Mouse (Mus musculus) limb, embryonic 13.5 days (tissue): ENCODE measurements around the gene Dvl1. TPM values are rescaled to one million over a fixed set of nuclear protein-coding genes. Genes with fewer than 3 reads are reported as not detected.

ENCODE experiments used
- ATAC-seq: fragments of 200-750 bp; cut with Nextera tagmentation; 2 replicates; pipeline ENCODE4 v1.8.0; 2017; ENCODE audit warnings: low read depth, moderate number of reproducible peaks, moderate TSS enrichment; ENCODE audit not compliant: low FRiP score
- H3K27ac ChIP-seq: fragments of 300-500 bp; sonication (generic); 2 replicates; pipeline ENCODE4 v1.5.1; 2015; ENCODE audit warnings: inconsistent platforms, mild to moderate bottlenecking, moderate library complexity
- H3K27me3 ChIP-seq: fragments of 300-500 bp; sonication (generic); 2 replicates; pipeline ENCODE4 v1.6.1; 2015; ENCODE audit warnings: mild to moderate bottlenecking, inconsistent platforms
- H3K36me3 ChIP-seq: fragments of 300-500 bp; sonication (generic); 2 replicates; pipeline ENCODE4 v1.6.1; 2015; ENCODE audit warnings: inconsistent platforms, mild to moderate bottlenecking, moderate library complexity
- H3K4me1 ChIP-seq: fragments of 300-500 bp; sonication (generic); 2 replicates; pipeline ENCODE4 v1.6.1; 2015; ENCODE audit warnings: inconsistent platforms
- H3K4me2 ChIP-seq: fragments of 300-500 bp; sonication (generic); replicated peaks from 2 replicates; pipeline ENCODE4 v1.6.1; 2015; ENCODE audit warnings: inconsistent platforms, mild to moderate bottlenecking, moderate library complexity
- H3K4me3 ChIP-seq: fragments of 300-500 bp; sonication (generic); 2 replicates; pipeline ENCODE4 v1.5.1; 2015; ENCODE audit warnings: moderate library complexity, mild to moderate bottlenecking, inconsistent platforms
- H3K9ac ChIP-seq: fragments of 300-500 bp; sonication (generic); 2 replicates; pipeline ENCODE4 v1.6.1; 2015; ENCODE audit warnings: mild to moderate bottlenecking, inconsistent platforms
- H3K9me3 ChIP-seq: fragments of 300-500 bp; sonication (generic); 2 replicates; pipeline ENCODE4 v1.6.1; 2016; ENCODE audit warnings: inconsistent platforms
- WGBS: fragments of 180-500 bp; shearing (Covaris S2); methylation state at CpG from one replicate; pipeline ENCODE4 v1.1.7; 2015; 5-methylcytosine and 5-hydroxymethylcytosine counted together
- polyA plus RNA-seq: library from polyadenylated mRNA; unstranded; fragments of >200 nt; fragmentation: Nextera tagmentation; extraction: Ambion mirVana; gene quantifications from 2 replicates; pipeline ENCODE4 v1.2.1, GENCODE M21; 2015

Gene Dvl1
- polyA plus RNA-seq, 1 experiment from 2014 or later, result 4.3 TPM

- no peaks in the 10 kb centered on the region for H3K9me3 ChIP-seq
- no peaks in the 10 kb centered on the region for H3K4me1 ChIP-seq
- H3K27ac ChIP-seq, result no peak overlapping the region
- H3K4me3 ChIP-seq, result no peak overlapping the region
- peaks cover 90% of the 10 kb centered on the region for H3K36me3 ChIP-seq
- WGBS, result 80% methylated on average over 3 of the region's 3 CpGs
- ATAC-seq, result no peak
- H3K4me2 ChIP-seq, result no peak overlapping the region
- H3K27me3 ChIP-seq, result no peaks in the 10 kb centered on the region
- no peak overlapping the region for H3K9ac ChIP-seq
These were observed 54.0 kb downstream of the Dvl1 start for GRCm38 (mm10) chr4:155901205-155901604.

GRCm38 (mm10) chr4:155903246-155903645 lies 56.0 kb downstream of the Dvl1 start:
- H3K36me3 ChIP-seq, result peaks cover 85% of the 10 kb centered on the region
- H3K9me3 ChIP-seq, result no peaks in the 10 kb centered on the region
- no peak for ATAC-seq
- H3K27me3 ChIP-seq, result no peaks in the 10 kb centered on the region
- no peak overlapping the region for H3K4me3 ChIP-seq
- no peak overlapping the region for H3K4me2 ChIP-seq
- 93% methylated on average over 13 of the region's 13 CpGs for WGBS
- no peak overlapping the region for H3K27ac ChIP-seq
- no peaks in the 10 kb centered on the region for H3K4me1 ChIP-seq
- no peak overlapping the region for H3K9ac ChIP-seq

- WGBS, result 89% methylated on average over 13 of the region's 13 CpGs
- Histone ChIP-seq H3K27me3 (no peaks in the 10 kb centered on the region), H3K4me2 (no peak overlapping the region), H3K36me3 (peaks cover 73% of the 10 kb centered on the region), H3K4me3 (no peak overlapping the region), H3K9ac (no peak overlapping the region), H3K27ac (no peak overlapping the region), H3K4me1 (no peaks in the 10 kb centered on the region), H3K9me3 (no peaks in the 10 kb centered on the region)
- ATAC-seq, result no peak
These were observed 57.3 kb downstream of the Dvl1 start for GRCm38 (mm10) chr4:155904318-155905102.

GRCm38 (mm10) chr4:155905634-155906033 lies 58.4 kb downstream of the Dvl1 start:
- 92% methylated on average over 13 of the region's 13 CpGs for WGBS
- H3K27ac ChIP-seq, result no peak overlapping the region
- H3K36me3 ChIP-seq, result peaks cover 63% of the 10 kb centered on the region
- no peak for ATAC-seq
- no peak overlapping the region for H3K4me3 ChIP-seq
- H3K9ac ChIP-seq, result no peak overlapping the region; the same call in 1 of the 2 replicates
- H3K4me2 ChIP-seq, result no peak overlapping the region
- no peaks in the 10 kb centered on the region for H3K27me3 ChIP-seq
- H3K9me3 ChIP-seq, result no peaks in the 10 kb centered on the region
- H3K4me1 ChIP-seq, result no peaks in the 10 kb centered on the region

GRCm38 (mm10) chr4:155906125-155906524 lies 58.9 kb downstream of the Dvl1 start:
- 77% methylated on average over 9 of the region's 9 CpGs for WGBS

GRCm38 (mm10) chr4:155907003-155907402 lies 59.8 kb downstream of the Dvl1 start:
- no peak overlapping the region for H3K9ac ChIP-seq
- H3K36me3 ChIP-seq, result peaks cover 49% of the 10 kb centered on the region
- no peak for ATAC-seq
- no peak overlapping the region for H3K4me3 ChIP-seq
- no peaks in the 10 kb centered on the region for H3K4me1 ChIP-seq
- WGBS, result 80% methylated on average over 11 of the region's 11 CpGs
- H3K4me2 ChIP-seq, result no peak overlapping the region
- no peaks in the 10 kb centered on the region for H3K27me3 ChIP-seq
- no peak overlapping the region for H3K27ac ChIP-seq
- no peaks in the 10 kb centered on the region for H3K9me3 ChIP-seq

More at GRCm38 (mm10) chr4:155906125-155906524, 58.9 kb downstream of the Dvl1 start:
- Histone ChIP-seq H3K4me1 (no peaks in the 10 kb centered on the region), H3K27me3 (no peaks in the 10 kb centered on the region), H3K9me3 (no peaks in the 10 kb centered on the region), H3K4me3 (no peak overlapping the region), H3K9ac (no peak overlapping the region; the same call in 1 of the 2 replicates), H3K4me2 (no peak overlapping the region), H3K27ac (no peak overlapping the region), H3K36me3 (peaks cover 58% of the 10 kb centered on the region)
- no peak for ATAC-seq

GRCm38 (mm10) chr4:155908281-155908680 lies 61.1 kb downstream of the Dvl1 start:
- Histone ChIP-seq H3K36me3 (peaks cover 36% of the 10 kb centered on the region), H3K4me2 (no peak overlapping the region), H3K4me3 (no peak overlapping the region), H3K27ac (no peak overlapping the region), H3K9me3 (no peaks in the 10 kb centered on the region), H3K4me1 (no peaks in the 10 kb centered on the region), H3K9ac (no peak overlapping the region), H3K27me3 (no peaks in the 10 kb centered on the region)
- 82% methylated on average over 7 of the region's 7 CpGs for WGBS
- no peak for ATAC-seq

GRCm38 (mm10) chr4:155908751-155909150 lies 61.5 kb downstream of the Dvl1 start:
- Histone ChIP-seq H3K27me3 (no peaks in the 10 kb centered on the region), H3K36me3 (peaks cover 32% of the 10 kb centered on the region), H3K9me3 (no peaks in the 10 kb centered on the region), H3K4me1 (no peaks in the 10 kb centered on the region), H3K4me2 (no peak overlapping the region), H3K9ac (no peak overlapping the region), H3K27ac (no peak overlapping the region), H3K4me3 (no peak overlapping the region)
- no peak for ATAC-seq
- 84% methylated on average over 4 of the region's 4 CpGs for WGBS

Other genes with a start within 250 kb of the Dvl1 start
- gene Slc35e2, start 246.0 kb upstream of the Dvl1 start, polyA plus RNA-seq, result 8.5 and 10.1 TPM in 2 replicates
- 70.3 and 71.2 TPM in 2 replicates for gene Cdk11b, start 222.5 kb upstream of the Dvl1 start, polyA plus RNA-seq
- gene Gm10563, start 202.0 kb upstream of the Dvl1 start, polyA plus RNA-seq, result not detected in 2 replicates
- 17.1 and 19.1 TPM in 2 replicates for gene Mmp23, start 194.0 kb upstream of the Dvl1 start, polyA plus RNA-seq
- 30.5 and 34.3 TPM in 2 replicates for gene Mib2, start 178.2 kb upstream of the Dvl1 start, polyA plus RNA-seq
- 8.4 and 10.2 TPM in 2 replicates for gene Fndc10, start 153.1 kb upstream of the Dvl1 start, polyA plus RNA-seq
- gene Ssu72, start 142.6 kb upstream of the Dvl1 start, polyA plus RNA-seq, result 141 and 150 TPM in 2 replicates
- 1.0 and 1.1 TPM in 2 replicates for gene Tmem240, start 112.6 kb upstream of the Dvl1 start, polyA plus RNA-seq
- 94.4 and 100 TPM in 2 replicates for gene Atad3a, start 86.3 kb upstream of the Dvl1 start, polyA plus RNA-seq
- 11.1 and 11.6 TPM in 2 replicates for gene Vwa1, start 72.7 kb upstream of the Dvl1 start, polyA plus RNA-seq
- 0.64 and 0.81 TPM in 2 replicates for gene Tmem88b, start 61.5 kb upstream of the Dvl1 start, polyA plus RNA-seq
- gene Ankrd65, start 57.0 kb upstream of the Dvl1 start, polyA plus RNA-seq, result not detected in 2 replicates
- gene Mrpl20, start 44.5 kb upstream of the Dvl1 start, polyA plus RNA-seq, result 213 and 220 TPM in 2 replicates
- 211 and 231 TPM in 2 replicates for gene Ccnl2, start 34.9 kb upstream of the Dvl1 start, polyA plus RNA-seq
- 140 and 144 TPM in 2 replicates for gene Aurkaip1, start 16.1 kb upstream of the Dvl1 start, polyA plus RNA-seq
- gene Mxra8, start 7.7 kb upstream of the Dvl1 start, polyA plus RNA-seq, result 76.6 and 92.7 TPM in 2 replicates
- 0.25 and 0.33 TPM in 2 replicates for gene Tas1r3, start 16.0 kb downstream of the Dvl1 start, polyA plus RNA-seq
- gene Cptp, start 22.0 kb downstream of the Dvl1 start, polyA plus RNA-seq, result 13.6 and 13.8 TPM in 2 replicates
- 71.2 and 74.8 TPM in 2 replicates for gene Ints11, start 22.1 kb downstream of the Dvl1 start, polyA plus RNA-seq
- 51.8 and 55.9 TPM in 2 replicates for gene Pusl1, start 44.4 kb downstream of the Dvl1 start, polyA plus RNA-seq
- 18.2 and 19.4 TPM in 2 replicates for gene Acap3, start 44.4 kb downstream of the Dvl1 start, polyA plus RNA-seq
- gene Ube2j2, start 96.4 kb downstream of the Dvl1 start, polyA plus RNA-seq, result 113 and 126 TPM in 2 replicates
- 32.0 and 35.0 TPM in 2 replicates for gene C1qtnf12, start 114.9 kb downstream of the Dvl1 start, polyA plus RNA-seq
- gene B3galt6, start 145.2 kb downstream of the Dvl1 start, polyA plus RNA-seq, result 16.8 and 17.3 TPM in 2 replicates
- 160 and 166 TPM in 2 replicates for gene Sdf4, start 145.5 kb downstream of the Dvl1 start, polyA plus RNA-seq
- gene Tnfrsf4, start 166.4 kb downstream of the Dvl1 start, polyA plus RNA-seq, result 0.80 and 0.85 TPM in 2 replicates
- 2.8 and 2.9 TPM in 2 replicates for gene Tnfrsf18, start 178.8 kb downstream of the Dvl1 start, polyA plus RNA-seq
- 0.70 and 1.1 TPM in 2 replicates for gene Ttll10, start 212.0 kb downstream of the Dvl1 start, polyA plus RNA-seq